Mouse (Mus musculus): Measurements from ENCODE around the gene Phlpp1. TPM values are rescaled to one million over a fixed set of nuclear protein-coding genes. Genes with fewer than 3 reads are reported as not detected.

Phlpp1 gene
- polyA plus RNA-seq, 1 experiment from 2014 or later = 7.4 TPM

- 92% methylated on average over 4 of the region's 4 CpGs for WGBS
- no peak for ATAC-seq
Observed at GRCm38 (mm10) chr1:106353993-106354392, 182.4 kb downstream of the Phlpp1 start.

GRCm38 (mm10) chr1:106359474-106359873, 187.9 kb downstream of the Phlpp1 start:
- ATAC-seq = no peak
- no peak overlapping the region for H3K4me3 ChIP-seq (ENCODE audit: low read length)
- no peaks in the 10 kb centered on the region for H3K27me3 ChIP-seq (replicated peaks; ENCODE audit: control insufficient read depth, insufficient read depth, low read length)

More at GRCm38 (mm10) chr1:106353993-106354392, 182.4 kb downstream of the Phlpp1 start:
- Histone ChIP-seq H3K4me1 (ENCODE audit: control insufficient read depth, insufficient read depth, low read depth, low read length) (no peaks in the 10 kb centered on the region), H3K27me3 (replicated peaks; ENCODE audit: control insufficient read depth, insufficient read depth, low read length) (no peaks in the 10 kb centered on the region), H3K4me2 (ENCODE audit: low read length) (no peak overlapping the region), H3K9ac (ENCODE audit: low read depth, low read length) (no peak overlapping the region), H3K9me3 (ENCODE audit: control insufficient read depth, low read length) (no peaks in the 10 kb centered on the region), H3K36me3 (ENCODE audit: control insufficient read depth, insufficient read depth, low read length) (peaks cover 7% of the 10 kb centered on the region), H3K27ac (ENCODE audit: low read depth, low read length) (no peak overlapping the region), H3K4me3 (ENCODE audit: low read length) (no peak overlapping the region)

GRCm38 (mm10) chr1:106362841-106363604, 191.5 kb downstream of the Phlpp1 start:
- Histone ChIP-seq H3K4me1 (ENCODE audit: control insufficient read depth, insufficient read depth, low read depth, low read length) (no peaks in the 10 kb centered on the region), H3K4me2 (ENCODE audit: low read length) (no peak overlapping the region), H3K4me3 (ENCODE audit: low read length) (no peak overlapping the region), H3K9me3 (ENCODE audit: control insufficient read depth, low read length) (no peaks in the 10 kb centered on the region), H3K9ac (ENCODE audit: low read depth, low read length) (no peak overlapping the region), H3K36me3 (ENCODE audit: control insufficient read depth, insufficient read depth, low read length) (peaks cover 3% of the 10 kb centered on the region), H3K27ac (ENCODE audit: low read depth, low read length) (no peak overlapping the region), H3K27me3 (replicated peaks; ENCODE audit: control insufficient read depth, insufficient read depth, low read length) (no peaks in the 10 kb centered on the region)
- ATAC-seq = no peak
- WGBS = 90% methylated on average over 3 of the region's 3 CpGs

More at GRCm38 (mm10) chr1:106359474-106359873, 187.9 kb downstream of the Phlpp1 start:
- Histone ChIP-seq H3K4me1 (ENCODE audit: control insufficient read depth, insufficient read depth, low read depth, low read length) (no peaks in the 10 kb centered on the region), H3K27ac (ENCODE audit: low read depth, low read length) (no peak overlapping the region), H3K4me2 (ENCODE audit: low read length) (no peak overlapping the region), H3K9me3 (ENCODE audit: control insufficient read depth, low read length) (no peaks in the 10 kb centered on the region), H3K9ac (ENCODE audit: low read depth, low read length) (no peak overlapping the region), H3K36me3 (ENCODE audit: control insufficient read depth, insufficient read depth, low read length) (peaks cover 3% of the 10 kb centered on the region; the same call in 1 of the 2 replicates)

- no peak overlapping the region for H3K4me3 ChIP-seq (ENCODE audit: low read length)
- H3K9ac ChIP-seq (ENCODE audit: low read depth, low read length) = no peak overlapping the region
- no peaks in the 10 kb centered on the region for H3K9me3 ChIP-seq (ENCODE audit: control insufficient read depth, low read length)
- no peak overlapping the region for H3K4me2 ChIP-seq (ENCODE audit: low read length)
- 77% methylated on average over 3 of the region's 3 CpGs for WGBS
- no peak overlapping the region for H3K27ac ChIP-seq (ENCODE audit: low read depth, low read length)
- H3K4me1 ChIP-seq (ENCODE audit: control insufficient read depth, insufficient read depth, low read depth, low read length) = no peaks in the 10 kb centered on the region
- H3K36me3 ChIP-seq (ENCODE audit: control insufficient read depth, insufficient read depth, low read length) = peaks cover 7% of the 10 kb centered on the region; the same call in 1 of the 2 replicates
- no peak for ATAC-seq
- H3K27me3 ChIP-seq (replicated peaks; ENCODE audit: control insufficient read depth, insufficient read depth, low read length) = no peaks in the 10 kb centered on the region
Observed at GRCm38 (mm10) chr1:106369330-106369729, 197.8 kb downstream of the Phlpp1 start.

DNA sequence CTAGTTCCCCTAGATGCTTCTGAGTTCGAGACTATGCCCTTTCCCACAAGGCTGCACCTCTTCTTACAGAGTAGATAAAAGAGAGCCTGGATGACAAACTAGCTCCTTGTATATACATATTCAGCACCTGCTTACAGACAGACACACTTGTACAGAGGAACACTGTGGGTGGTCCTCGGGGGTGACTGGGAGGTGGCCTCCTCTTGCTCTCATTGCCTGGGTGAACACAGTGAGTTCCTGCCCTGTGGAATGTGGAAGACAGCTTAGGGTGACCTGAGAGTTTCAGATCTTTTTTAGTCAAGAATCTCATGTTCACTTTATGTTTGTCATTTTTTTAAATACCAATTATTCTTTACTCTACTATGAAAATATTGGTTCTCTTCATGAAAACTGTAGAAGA, 200.9 kb downstream of the Phlpp1 start:
- Histone ChIP-seq H3K9ac (ENCODE audit: low read depth, low read length) (no peak overlapping the region), H3K4me1 (ENCODE audit: control insufficient read depth, insufficient read depth, low read depth, low read length) (no peaks in the 10 kb centered on the region), H3K4me2 (ENCODE audit: low read length) (no peak overlapping the region), H3K4me3 (ENCODE audit: low read length) (no peak overlapping the region), H3K36me3 (ENCODE audit: control insufficient read depth, insufficient read depth, low read length) (peaks cover 11% of the 10 kb centered on the region; the same call in 1 of the 2 replicates), H3K27me3 (replicated peaks; ENCODE audit: control insufficient read depth, insufficient read depth, low read length) (no peaks in the 10 kb centered on the region), H3K27ac (ENCODE audit: low read depth, low read length) (no peak overlapping the region), H3K9me3 (ENCODE audit: control insufficient read depth, low read length) (no peaks in the 10 kb centered on the region)
- no peak for ATAC-seq
- 78% methylated on average over 2 of the region's 2 CpGs for WGBS

DNA sequence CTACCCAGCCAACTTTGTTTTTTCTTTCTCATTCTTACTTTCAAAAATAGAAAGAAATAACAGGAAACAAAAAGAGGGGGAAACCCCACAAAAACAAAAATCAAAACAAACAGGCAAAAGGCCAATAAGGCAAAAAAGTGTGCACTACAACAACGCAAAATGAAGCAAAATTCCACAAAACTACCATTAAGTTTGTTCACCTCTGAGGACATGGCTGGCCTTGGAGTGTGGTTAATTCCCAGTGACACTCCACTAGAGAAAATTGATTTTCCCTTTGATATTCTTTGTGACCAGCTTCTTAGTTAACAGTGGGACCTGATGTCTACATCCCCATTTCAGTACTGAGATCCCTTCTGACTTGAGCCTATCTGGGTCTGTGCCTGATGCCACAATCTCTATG, 202.1 kb downstream of the Phlpp1 start:
- peaks cover 11% of the 10 kb centered on the region; the same call in 1 of the 2 replicates for H3K36me3 ChIP-seq (ENCODE audit: control insufficient read depth, insufficient read depth, low read length)
- H3K4me2 ChIP-seq (ENCODE audit: low read length) = no peak overlapping the region
- H3K27ac ChIP-seq (ENCODE audit: low read depth, low read length) = no peak overlapping the region
- no peak overlapping the region for H3K9ac ChIP-seq (ENCODE audit: low read depth, low read length)
- no peaks in the 10 kb centered on the region for H3K9me3 ChIP-seq (ENCODE audit: control insufficient read depth, low read length)
- H3K4me1 ChIP-seq (ENCODE audit: control insufficient read depth, insufficient read depth, low read depth, low read length) = no peaks in the 10 kb centered on the region
- ATAC-seq = no peak
- H3K4me3 ChIP-seq (ENCODE audit: low read length) = no peak overlapping the region
- WGBS = 100% methylated on average over 1 of the region's 1 CpGs
- no peaks in the 10 kb centered on the region for H3K27me3 ChIP-seq (replicated peaks; ENCODE audit: control insufficient read depth, insufficient read depth, low read length)

GRCm38 (mm10) chr1:106374274-106374673, 202.7 kb downstream of the Phlpp1 start:
- H3K9me3 ChIP-seq (ENCODE audit: control insufficient read depth, low read length) = no peaks in the 10 kb centered on the region
- 98% methylated on average over 2 of the region's 2 CpGs for WGBS
- ATAC-seq = no peak

GRCm38 (mm10) chr1:106374971-106375370, 203.4 kb downstream of the Phlpp1 start:
- no peak overlapping the region for H3K4me2 ChIP-seq (ENCODE audit: low read length)
- H3K4me3 ChIP-seq (ENCODE audit: low read length) = no peak overlapping the region
- H3K9ac ChIP-seq (ENCODE audit: low read depth, low read length) = no peak overlapping the region
- 89% methylated on average over 4 of the region's 4 CpGs for WGBS
- no peaks in the 10 kb centered on the region for H3K27me3 ChIP-seq (replicated peaks; ENCODE audit: control insufficient read depth, insufficient read depth, low read length)
- no peaks in the 10 kb centered on the region for H3K9me3 ChIP-seq (ENCODE audit: control insufficient read depth, low read length)
- H3K36me3 ChIP-seq (ENCODE audit: control insufficient read depth, insufficient read depth, low read length) = peaks cover 4% of the 10 kb centered on the region; the same call in 1 of the 2 replicates
- no peaks in the 10 kb centered on the region for H3K4me1 ChIP-seq (ENCODE audit: control insufficient read depth, insufficient read depth, low read depth, low read length)
- no peak for ATAC-seq
- no peak overlapping the region for H3K27ac ChIP-seq (ENCODE audit: low read depth, low read length)

More at GRCm38 (mm10) chr1:106374274-106374673, 202.7 kb downstream of the Phlpp1 start:
- no peak overlapping the region for H3K27ac ChIP-seq (ENCODE audit: low read depth, low read length)
- no peak overlapping the region for H3K4me3 ChIP-seq (ENCODE audit: low read length)
- H3K9ac ChIP-seq (ENCODE audit: low read depth, low read length) = no peak overlapping the region
- H3K4me1 ChIP-seq (ENCODE audit: control insufficient read depth, insufficient read depth, low read depth, low read length) = no peaks in the 10 kb centered on the region
- H3K4me2 ChIP-seq (ENCODE audit: low read length) = no peak overlapping the region
- H3K27me3 ChIP-seq (replicated peaks; ENCODE audit: control insufficient read depth, insufficient read depth, low read length) = no peaks in the 10 kb centered on the region
- peaks cover 6% of the 10 kb centered on the region; the same call in 1 of the 2 replicates for H3K36me3 ChIP-seq (ENCODE audit: control insufficient read depth, insufficient read depth, low read length)

- Histone ChIP-seq H3K36me3 (ENCODE audit: control insufficient read depth, insufficient read depth, low read length) (peaks cover 4% of the 10 kb centered on the region; the same call in 1 of the 2 replicates), H3K4me3 (ENCODE audit: low read length) (no peak overlapping the region), H3K4me1 (ENCODE audit: control insufficient read depth, insufficient read depth, low read depth, low read length) (no peaks in the 10 kb centered on the region; the same call in none of the 2 replicates), H3K27me3 (replicated peaks; ENCODE audit: control insufficient read depth, insufficient read depth, low read length) (no peaks in the 10 kb centered on the region), H3K4me2 (ENCODE audit: low read length) (no peak overlapping the region), H3K9me3 (ENCODE audit: control insufficient read depth, low read length) (no peaks in the 10 kb centered on the region), H3K9ac (ENCODE audit: low read depth, low read length) (no peak overlapping the region), H3K27ac (ENCODE audit: low read depth, low read length) (no peak overlapping the region)
- WGBS = 85% methylated on average over 3 of the region's 3 CpGs
- no peak for ATAC-seq
Observed at GRCm38 (mm10) chr1:106376003-106376402, 204.5 kb downstream of the Phlpp1 start.

All from hindbrain, embryonic 16.5 days (tissue).